Mouse (Mus musculus) small intestine, adult 2 months (tissue): ENCODE measurements around the gene Npdc1. TPM values are rescaled to one million over a fixed set of nuclear protein-coding genes. Genes with fewer than 3 reads are reported as not detected.

ENCODE experiments used
- H3K27ac ChIP-seq: fragments of 200-500 bp; 2 replicates; pipeline ENCODE4 v1.5.1; 2012; ENCODE audit warnings: low read depth, low read length, control low read depth, inconsistent platforms; ENCODE audit not compliant: insufficient read depth
- H3K27me3 ChIP-seq: fragments of 200-500 bp; 2 replicates; pipeline ENCODE4 v1.6.1; 2012; ENCODE audit warnings: mild to moderate bottlenecking, moderate library complexity, low read length, inconsistent platforms; ENCODE audit not compliant: control insufficient read depth, insufficient read depth
- H3K36me3 ChIP-seq: fragments of 200-500 bp; 2 replicates; pipeline ENCODE4 v1.6.1; 2012; ENCODE audit warnings: mild to moderate bottlenecking, low read length, control low read depth, inconsistent platforms; ENCODE audit not compliant: control insufficient read depth, insufficient read depth
- H3K4me1 ChIP-seq: fragments of 200-500 bp; 2 replicates; pipeline ENCODE4 v1.6.1; 2012; ENCODE audit warnings: low read length, inconsistent platforms, mixed read lengths; ENCODE audit not compliant: control insufficient read depth, insufficient read depth, insufficient read length
- H3K4me3 ChIP-seq: fragments of 200-500 bp; 2 replicates; pipeline ENCODE4 v1.5.1; 2012; ENCODE audit warnings: low read depth, mild to moderate bottlenecking, control low read depth, inconsistent platforms, low read length, moderate library complexity
- CTCF ChIP-seq: fragments of 200-500 bp; IDR thresholded peaks from 2 replicates; pipeline ENCODE4 v1.5.1; 2012; ENCODE audit warnings: low read depth, mild to moderate bottlenecking, control low read depth, inconsistent platforms, low read length, moderate library complexity, mixed read lengths; ENCODE audit not compliant: insufficient replicate concordance, insufficient read length; ENCODE audit errors: extremely low read depth
- POLR2A ChIP-seq: fragments of 200-500 bp; IDR thresholded peaks from 2 replicates; pipeline ENCODE4 v1.6.1; 2012; ENCODE audit warnings: low read depth, mild to moderate bottlenecking, control low read depth, inconsistent platforms, low read length, moderate library complexity
- WGBS: fragments of 180-500 bp; shearing (Covaris S2); methylation state at CpG from one replicate; pipeline ENCODE4 v1.1.7; 2018; 5-methylcytosine and 5-hydroxymethylcytosine counted together
- polyA plus RNA-seq: library from polyadenylated mRNA; depleted of rRNA; stranded (reverse); fragments of >200 nt; gene quantifications from 2 replicates; pipeline ENCODE4 v1.2.3, GENCODE M21; 2012; rRNA removed

Gene Npdc1
- polyA plus RNA-seq, 1 experiment: 117 TPM

DNA sequence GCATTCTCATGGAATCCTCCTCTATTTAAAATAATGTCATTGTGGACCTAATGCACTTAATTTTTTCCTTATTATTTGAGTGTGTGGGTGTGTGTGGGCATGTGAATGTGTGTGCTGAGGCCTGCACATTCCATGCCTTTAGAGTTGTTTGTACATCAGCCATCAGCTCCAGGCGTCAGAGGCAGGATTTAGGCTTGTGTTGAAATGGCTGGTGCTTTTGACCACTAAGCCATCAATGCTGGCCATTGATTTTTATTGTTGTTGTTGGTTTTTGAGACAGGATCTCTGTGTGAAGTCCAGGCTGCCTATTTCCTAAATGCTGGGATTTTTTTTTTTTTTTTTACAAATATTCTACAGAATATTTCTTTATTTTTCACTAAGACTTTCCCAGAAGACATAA, 53.8 kb downstream of the Npdc1 start:
- 82% methylated on average over 1 of the region's 1 CpGs for WGBS
- Histone ChIP-seq H3K4me1 (peaks cover 15% of the 10 kb centered on the region), H3K27ac (no peak overlapping the region), H3K27me3 (no peaks in the 10 kb centered on the region), H3K36me3 (no peaks in the 10 kb centered on the region), H3K4me3 (no peak overlapping the region)
- TF ChIP-seq POLR2A (no peak), CTCF (no peak)

DNA sequence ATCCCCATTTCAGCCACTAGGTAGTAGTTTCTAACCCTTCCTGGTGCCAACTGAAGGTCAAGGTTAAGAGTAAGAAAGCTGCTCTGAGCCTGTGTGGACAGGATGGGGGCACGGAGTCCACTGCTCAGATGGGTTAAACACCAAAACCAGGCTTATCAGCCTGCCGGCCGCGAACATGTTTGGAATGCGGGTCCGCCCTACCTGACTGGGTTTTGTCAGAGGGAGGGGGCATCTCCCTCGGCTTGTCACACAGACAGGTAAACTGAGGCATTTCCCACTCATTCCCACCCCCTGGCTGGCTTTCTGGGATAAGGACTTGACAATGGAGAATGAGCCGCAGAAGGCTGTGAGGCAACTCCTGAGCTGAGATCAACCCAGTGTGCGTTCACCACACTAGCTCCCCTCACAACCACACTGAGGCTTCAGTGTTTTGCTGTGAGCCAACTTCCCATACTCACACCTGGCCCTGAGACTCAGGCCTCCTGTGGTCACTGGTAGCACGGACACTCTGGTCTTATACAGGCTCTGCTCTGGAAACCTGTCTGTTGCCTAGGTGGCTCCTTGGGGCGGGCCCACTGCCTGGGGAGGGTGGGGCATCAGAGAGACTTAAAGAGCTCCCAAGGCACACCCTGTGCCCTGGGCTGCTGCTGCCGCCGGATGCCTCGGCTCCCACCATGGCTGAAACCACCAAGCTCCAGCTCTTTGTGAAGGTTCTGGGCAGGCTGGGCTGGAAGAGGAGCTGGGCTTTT, 57.2 kb downstream of the Npdc1 start, which contains the start of gene Clic3:
TSS of gene Clic3 (plus strand) at position 634 of the 749 bp plus-strand sequence.
- no peak within 1 kb of the TSS for H3K27ac ChIP-seq
- peaks cover 24% of the 10 kb centered on the region for H3K4me1 ChIP-seq
- no peak within 1 kb of the TSS for H3K4me3 ChIP-seq
- H3K27me3 ChIP-seq: no peaks in the 10 kb centered on the region
- no peak for TF ChIP-seq CTCF
- TF ChIP-seq POLR2A: no peak
- 28% methylated on average over 14 of the region's 14 CpGs for WGBS
- 0 out of 2 replicates have a peak, but pooled peaks cover 2% of the 10 kb centered on the region for H3K36me3 ChIP-seq

GRCm38 (mm10) chr2:25457022-25457896, 58.1 kb downstream of the Npdc1 start:
- peaks cover 26% of the 10 kb centered on the region for H3K4me1 ChIP-seq
- TF ChIP-seq POLR2A: no peak
- no peak for TF ChIP-seq CTCF
- no peaks in the 10 kb centered on the region for H3K27me3 ChIP-seq
- WGBS: 80% methylated on average over 9 of the region's 9 CpGs
- no peak overlapping the region for H3K27ac ChIP-seq
- H3K4me3 ChIP-seq: no peak overlapping the region
- 0 out of 2 replicates have a peak, but pooled peaks cover 2% of the 10 kb centered on the region for H3K36me3 ChIP-seq

- Histone ChIP-seq H3K36me3 (0 out of 2 replicates have a peak, but pooled peaks cover 2% of the 10 kb centered on the region), H3K27ac (no peak overlapping the region), H3K4me1 (peaks cover 26% of the 10 kb centered on the region), H3K4me3 (no peak overlapping the region), H3K27me3 (no peaks in the 10 kb centered on the region)
- TF ChIP-seq CTCF (no peak), POLR2A (no peak)
- WGBS: 48% methylated on average over 5 of the region's 5 CpGs
Observed at GRCm38 (mm10) chr2:25458911-25459310, 59.8 kb downstream of the Npdc1 start.

Other genes starting within 250 kb of the Npdc1 start
- 24.4 and 39.0 TPM in 2 replicates for gene Nrarp, start 218.6 kb upstream of the Npdc1 start, polyA plus RNA-seq
- 37.3 and 49.3 TPM in 2 replicates for gene Tor4a, start 202.5 kb upstream of the Npdc1 start, polyA plus RNA-seq
- 21.8 and 37.2 TPM in 2 replicates for gene Nelfb, start 187.9 kb upstream of the Npdc1 start, polyA plus RNA-seq
- gene Stpg3, start 184.7 kb upstream of the Npdc1 start, polyA plus RNA-seq: not detected in 2 replicates
- 0.10 TPM in 1 of 2 replicates, not detected in the other for gene Fam166a, start 180.6 kb upstream of the Npdc1 start, polyA plus RNA-seq
- gene Tubb4b, start 174.6 kb upstream of the Npdc1 start, polyA plus RNA-seq: 481 and 881 TPM in 2 replicates
- 0.05 and 5.6 TPM in 2 replicates for gene Slc34a3, start 165.0 kb upstream of the Npdc1 start, polyA plus RNA-seq
- gene Rnf224, start 162.6 kb upstream of the Npdc1 start, polyA plus RNA-seq: 0.10 TPM in 1 of 2 replicates, not detected in the other
- 7.3 and 145 TPM in 2 replicates for gene Rnf208, start 157.1 kb upstream of the Npdc1 start, polyA plus RNA-seq
- gene Cysrt1, start 156.9 kb upstream of the Npdc1 start, polyA plus RNA-seq: 1.7 and 10.7 TPM in 2 replicates
- 15.3 and 45.8 TPM in 2 replicates for gene AL732309.1, start 152.5 kb upstream of the Npdc1 start, polyA plus RNA-seq
- 29.8 and 51.5 TPM in 2 replicates for gene Tmem203, start 143.9 kb upstream of the Npdc1 start, polyA plus RNA-seq
- 183 and 436 TPM in 2 replicates for gene Tprn, start 136.7 kb upstream of the Npdc1 start, polyA plus RNA-seq
- gene Ssna1, start 126.9 kb upstream of the Npdc1 start, polyA plus RNA-seq: 40.7 and 55.9 TPM in 2 replicates
- 31.0 and 71.6 TPM in 2 replicates for gene Anapc2, start 126.9 kb upstream of the Npdc1 start, polyA plus RNA-seq
- gene Tmem210, start 111.2 kb upstream of the Npdc1 start, polyA plus RNA-seq: not detected in 2 replicates
- gene Lrrc26, start 109.4 kb upstream of the Npdc1 start, polyA plus RNA-seq: 49.7 and 138 TPM in 2 replicates
- gene Grin1, start 80.2 kb upstream of the Npdc1 start, polyA plus RNA-seq: 0.34 and 0.63 TPM in 2 replicates
- gene Man1b1, start 67.0 kb upstream of the Npdc1 start, polyA plus RNA-seq: 11.1 and 20.5 TPM in 2 replicates
- 12.5 and 24.4 TPM in 2 replicates for gene Dpp7, start 43.0 kb upstream of the Npdc1 start, polyA plus RNA-seq
- 130 and 360 TPM in 2 replicates for gene Uap1l1, start 33.7 kb upstream of the Npdc1 start, polyA plus RNA-seq
- 15.4 and 28.8 TPM in 2 replicates for gene Sapcd2, start 27.0 kb upstream of the Npdc1 start, polyA plus RNA-seq
- 25.8 and 50.7 TPM in 2 replicates for gene Entpd2, start 3.5 kb upstream of the Npdc1 start, polyA plus RNA-seq
- gene Fut7, start 23.9 kb downstream of the Npdc1 start, polyA plus RNA-seq: 0.68 and 0.76 TPM in 2 replicates
- gene Abca2, start 29.4 kb downstream of the Npdc1 start, polyA plus RNA-seq: 15.0 and 18.5 TPM in 2 replicates
- 0.38 and 12.0 TPM in 2 replicates for gene Clic3, start 57.5 kb downstream of the Npdc1 start, polyA plus RNA-seq
- 48.6 and 62.7 TPM in 2 replicates for gene Paxx, start 61.7 kb downstream of the Npdc1 start, polyA plus RNA-seq
- gene Ptgds, start 70.7 kb downstream of the Npdc1 start, polyA plus RNA-seq: 0.28 and 0.39 TPM in 2 replicates
- not detected in 2 replicates for gene Lcn12, start 94.6 kb downstream of the Npdc1 start, polyA plus RNA-seq
- gene Fbxw5, start 101.4 kb downstream of the Npdc1 start, polyA plus RNA-seq: 32.0 and 34.0 TPM in 2 replicates
- 2.1 and 2.2 TPM in 2 replicates for gene C8g, start 102.4 kb downstream of the Npdc1 start, polyA plus RNA-seq
- 8.2 and 13.7 TPM in 2 replicates for gene Traf2, start 147.6 kb downstream of the Npdc1 start, polyA plus RNA-seq
- 209 and 413 TPM in 2 replicates for gene Edf1, start 158.5 kb downstream of the Npdc1 start, polyA plus RNA-seq
- gene Mamdc4, start 175.5 kb downstream of the Npdc1 start, polyA plus RNA-seq: 0.52 and 1.1 TPM in 2 replicates
- gene Phpt1, start 175.9 kb downstream of the Npdc1 start, polyA plus RNA-seq: 15.8 and 29.7 TPM in 2 replicates
- gene Ajm1, start 182.4 kb downstream of the Npdc1 start, polyA plus RNA-seq: 1.7 and 2.2 TPM in 2 replicates
- gene Rabl6, start 209.2 kb downstream of the Npdc1 start, polyA plus RNA-seq: 35.3 and 47.6 TPM in 2 replicates
- not detected in 2 replicates for gene Ccdc183, start 218.3 kb downstream of the Npdc1 start, polyA plus RNA-seq
- gene Tmem141, start 222.7 kb downstream of the Npdc1 start, polyA plus RNA-seq: 10.0 and 11.7 TPM in 2 replicates
- 0.65 and 1.4 TPM in 2 replicates for gene Fcna, start 228.7 kb downstream of the Npdc1 start, polyA plus RNA-seq